Mouse (Mus musculus): ENCODE measurements around the gene Csnk1e.

The Csnk1e gene

DNA sequence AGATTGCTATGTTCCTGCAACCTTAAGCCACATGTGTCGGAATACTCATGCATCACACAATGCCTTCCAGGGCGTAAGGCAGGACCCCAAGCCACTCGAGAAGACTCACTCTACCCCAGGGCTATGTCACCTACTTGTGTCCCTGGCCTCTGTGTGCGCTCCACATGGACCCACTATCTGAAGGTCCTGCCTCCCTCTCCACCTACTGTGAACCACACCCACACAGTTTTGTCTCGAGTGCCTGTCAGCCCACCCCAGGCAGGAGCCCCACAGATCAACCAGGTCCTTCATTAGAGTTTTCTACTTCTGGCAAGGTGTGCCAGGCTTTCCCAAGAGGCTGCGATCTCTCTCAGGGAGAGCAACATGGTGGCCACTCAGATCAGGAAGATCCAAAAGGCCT lies 60.1 kb downstream of the Csnk1e start:
- no peak for DNase-seq (ENCODE audit: low spot score in 2 of 2)

GRCm38 (mm10) chr15:79394842-79395241 lies 60.5 kb downstream of the Csnk1e start:
- DNase-seq (ENCODE audit: low spot score in 2 of 2) = no peak

DNA sequence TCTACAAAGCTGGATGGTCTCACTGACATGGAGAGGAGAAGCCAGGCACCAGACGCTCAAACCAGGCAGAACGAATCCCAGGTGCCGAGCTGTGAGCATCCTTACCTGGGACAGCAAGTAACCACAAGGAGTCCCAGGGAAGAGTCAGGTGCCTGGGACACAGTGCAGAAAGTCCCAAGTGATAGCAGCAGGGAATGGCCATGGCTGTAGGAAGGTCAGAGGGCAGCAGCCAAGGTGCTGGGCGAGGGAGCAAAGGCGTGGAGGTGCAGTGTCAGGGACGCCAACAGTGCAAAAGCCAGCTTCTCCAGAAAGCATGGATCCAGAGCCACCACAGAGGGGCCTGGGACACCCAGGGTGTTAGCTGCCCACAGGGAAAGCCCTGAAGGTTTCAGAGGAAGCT lies 62.3 kb downstream of the Csnk1e start:
- no peak for DNase-seq (ENCODE audit: low spot score in 2 of 2)

DNA sequence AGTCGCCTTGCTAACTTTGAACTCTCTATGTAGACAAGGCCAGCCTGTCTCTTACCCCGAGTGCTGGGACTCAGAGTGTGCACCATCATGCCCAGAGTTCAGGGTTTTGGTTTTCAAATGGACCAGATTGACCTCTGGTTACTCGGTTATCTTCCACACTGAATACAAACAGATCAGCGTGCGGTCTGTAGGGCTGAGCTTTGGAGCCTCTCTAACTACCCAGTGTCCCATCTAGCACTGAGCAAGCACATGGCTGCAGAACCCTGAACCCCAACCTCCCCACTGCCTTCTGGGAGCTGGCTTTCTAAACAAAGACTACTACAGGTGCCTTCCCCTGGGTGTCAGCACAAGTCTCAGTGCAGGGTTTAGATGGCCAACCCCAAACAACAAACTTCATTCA lies 62.8 kb downstream of the Csnk1e start:
- no peak for DNase-seq (ENCODE audit: low spot score in 2 of 2)

DNA sequence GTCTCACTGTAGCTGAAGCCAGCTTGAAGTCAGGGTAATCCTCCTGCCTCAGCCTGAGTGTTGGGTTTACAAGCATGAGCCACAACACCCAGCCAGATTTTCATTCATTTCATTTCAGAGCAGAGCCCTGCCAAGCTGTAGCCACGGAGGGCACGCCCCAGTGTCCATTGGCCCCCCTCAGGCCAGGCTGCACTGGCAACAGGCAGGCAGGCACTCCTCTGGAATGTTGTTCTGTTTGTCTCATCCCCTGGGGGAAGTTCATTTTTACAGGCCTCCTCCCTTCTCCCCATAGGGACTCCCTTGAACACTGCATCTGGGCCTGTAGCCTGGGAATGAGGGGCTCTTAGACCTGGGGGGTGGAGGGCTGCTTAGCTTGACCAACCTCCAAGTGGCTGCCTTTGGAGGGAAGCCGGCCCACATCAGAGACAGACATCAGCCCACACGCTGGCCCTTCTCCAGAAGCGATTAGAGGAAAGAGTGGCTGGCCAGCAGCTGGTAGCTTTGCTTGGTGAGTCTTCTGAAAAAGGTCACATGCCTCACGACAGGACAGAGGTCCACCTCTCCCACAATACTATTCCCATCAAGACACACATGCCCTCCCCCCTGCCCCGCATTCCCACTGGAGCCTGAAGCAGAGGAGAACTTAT lies 63.8 kb downstream of the Csnk1e start:
- peak in 1 of 2 experiments; percentile 31 for DNase-seq (ENCODE audit: low spot score in 2 of 2)

- DNase-seq (ENCODE audit: low spot score in 2 of 2) = no peak
Measured at GRCm38 (mm10) chr15:79390434-79390833, 64.9 kb downstream of the Csnk1e start.

GRCm38 (mm10) chr15:79388171-79388570 lies 67.2 kb downstream of the Csnk1e start:
- no peak for DNase-seq (ENCODE audit: low spot score in 2 of 2)

- no peak for DNase-seq (ENCODE audit: low spot score in 2 of 2)
Measured at GRCm38 (mm10) chr15:79387611-79388010, 67.8 kb downstream of the Csnk1e start.

- DNase-seq (ENCODE audit: low spot score in 2 of 2) = no peak
Measured at GRCm38 (mm10) chr15:79387081-79387480, 68.3 kb downstream of the Csnk1e start.

DNA sequence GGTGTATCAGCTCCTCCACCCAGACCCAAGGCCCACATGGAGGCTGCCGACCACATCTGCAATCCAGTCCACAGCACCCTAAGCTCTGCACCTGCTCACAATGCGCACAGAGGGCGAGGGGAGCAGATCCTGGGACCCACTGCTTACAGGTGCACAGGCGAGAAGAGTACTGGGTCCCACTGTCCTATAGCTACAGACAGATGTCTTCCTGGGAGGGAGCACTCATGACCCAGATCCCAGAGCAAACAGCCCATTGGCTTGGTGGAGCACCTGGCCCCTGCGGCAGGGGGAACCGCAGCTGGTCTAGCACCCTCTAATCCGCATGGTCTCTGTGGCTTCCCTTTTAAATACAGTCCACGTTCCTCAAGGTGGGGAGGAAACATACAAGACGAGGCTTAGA lies 73.7 kb downstream of the Csnk1e start:
- no peak for DNase-seq (ENCODE audit: low spot score in 2 of 2)

DNA sequence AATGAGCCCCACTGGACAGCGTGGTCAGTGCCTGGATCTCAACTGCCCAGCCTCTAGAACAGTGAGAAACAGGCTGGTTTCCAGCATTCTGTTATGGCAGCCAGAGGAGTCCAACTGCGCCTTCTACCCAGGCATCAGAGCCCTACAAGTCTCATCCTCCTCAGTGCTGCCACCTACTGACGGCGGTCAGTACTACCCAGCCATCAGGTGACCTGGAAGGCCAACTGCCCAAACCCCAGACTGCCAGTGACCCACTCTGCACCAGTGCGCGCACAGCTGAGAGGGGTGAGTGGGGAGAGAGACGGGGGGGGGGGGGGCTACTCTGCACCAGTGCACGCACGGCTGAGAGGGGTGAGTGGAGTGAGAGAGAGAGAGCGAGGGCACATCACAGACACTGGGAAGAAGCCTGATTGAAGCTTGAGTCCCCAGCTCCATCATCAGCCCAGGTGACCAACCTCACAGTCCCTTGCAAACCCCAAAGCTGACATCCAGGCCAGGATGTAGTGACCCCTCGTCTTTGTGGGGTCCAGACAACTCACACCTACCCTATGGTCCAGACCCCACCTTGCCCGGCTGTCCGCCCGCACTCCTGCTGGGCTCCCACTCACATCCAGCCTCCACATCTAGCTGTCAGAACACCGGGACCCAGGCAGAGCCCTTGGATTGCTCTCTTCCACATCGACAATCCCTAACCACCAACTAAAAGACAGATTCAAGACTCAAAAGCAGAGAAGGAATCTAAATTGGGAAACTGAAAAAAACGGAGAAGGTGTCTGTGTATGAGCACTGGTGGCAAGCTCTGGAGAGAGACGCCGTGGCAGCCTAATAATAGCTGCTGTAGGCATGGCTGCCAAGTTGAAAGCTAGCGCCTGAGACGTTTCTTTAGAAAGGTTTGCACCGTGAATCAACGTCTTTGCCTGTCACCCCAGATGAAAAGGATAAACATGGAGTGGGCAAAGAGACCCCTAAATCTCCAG lies 74.6 kb downstream of the Csnk1e start:
- peak in 1 of 2 experiments; percentile 72 for DNase-seq (ENCODE audit: low spot score in 2 of 2)

DNA sequence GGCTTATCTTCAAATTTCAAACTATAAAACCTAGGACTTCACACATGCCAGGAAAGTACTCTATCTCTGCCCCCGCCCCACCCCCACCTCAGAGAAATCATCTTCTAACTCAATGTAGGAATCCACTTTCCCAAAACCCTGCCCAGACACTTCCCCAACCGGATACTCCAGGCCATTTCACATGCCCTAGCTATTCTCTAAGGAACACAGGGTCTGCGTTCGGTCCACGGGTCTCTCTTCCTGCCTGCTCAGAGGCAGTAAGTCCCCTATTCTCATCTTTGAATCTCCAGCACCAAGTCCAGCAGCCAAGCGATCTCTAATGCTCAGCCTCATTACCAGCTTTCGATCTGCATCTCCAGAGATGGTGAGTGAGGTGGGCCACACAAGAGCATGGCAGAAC lies 75.7 kb downstream of the Csnk1e start:
- no peak for DNase-seq (ENCODE audit: low spot score in 2 of 2)

DNA sequence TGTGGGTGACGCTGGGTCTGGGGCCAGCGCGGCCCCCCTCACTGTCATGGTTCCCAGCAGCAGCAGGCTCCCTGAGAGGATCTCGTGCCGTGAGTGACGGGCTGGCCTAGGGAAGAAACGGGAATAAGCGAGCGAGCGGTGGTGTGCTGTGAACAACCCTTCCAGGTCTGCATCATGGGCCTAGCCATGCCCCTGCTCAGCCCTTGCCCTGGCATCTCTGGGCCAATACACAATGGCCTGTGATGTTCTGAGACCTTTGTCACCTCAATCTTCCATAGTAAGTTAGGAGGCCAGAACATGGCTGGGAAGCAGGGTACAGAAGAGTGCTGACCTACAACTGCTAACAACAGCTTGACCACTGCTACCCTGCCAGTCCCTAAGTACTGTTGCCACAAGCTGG lies 76.8 kb downstream of the Csnk1e start:
- DNase-seq (ENCODE audit: low spot score in 2 of 2) = no peak

GRCm38 (mm10) chr15:79377681-79378080 lies 77.7 kb downstream of the Csnk1e start:
- no peak for DNase-seq (ENCODE audit: low spot score in 2 of 2)

GRCm38 (mm10) chr15:79374760-79375159 lies 80.6 kb downstream of the Csnk1e start:
- DNase-seq (ENCODE audit: low spot score in 2 of 2) = no peak

- no peak for DNase-seq (ENCODE audit: low spot score in 2 of 2)
Measured at GRCm38 (mm10) chr15:79370281-79370843, 85.0 kb downstream of the Csnk1e start.

GRCm38 (mm10) chr15:79369452-79370280 lies 85.7 kb downstream of the Csnk1e start:
- DNase-seq (ENCODE audit: low spot score in 2 of 2) = no peak

DNA sequence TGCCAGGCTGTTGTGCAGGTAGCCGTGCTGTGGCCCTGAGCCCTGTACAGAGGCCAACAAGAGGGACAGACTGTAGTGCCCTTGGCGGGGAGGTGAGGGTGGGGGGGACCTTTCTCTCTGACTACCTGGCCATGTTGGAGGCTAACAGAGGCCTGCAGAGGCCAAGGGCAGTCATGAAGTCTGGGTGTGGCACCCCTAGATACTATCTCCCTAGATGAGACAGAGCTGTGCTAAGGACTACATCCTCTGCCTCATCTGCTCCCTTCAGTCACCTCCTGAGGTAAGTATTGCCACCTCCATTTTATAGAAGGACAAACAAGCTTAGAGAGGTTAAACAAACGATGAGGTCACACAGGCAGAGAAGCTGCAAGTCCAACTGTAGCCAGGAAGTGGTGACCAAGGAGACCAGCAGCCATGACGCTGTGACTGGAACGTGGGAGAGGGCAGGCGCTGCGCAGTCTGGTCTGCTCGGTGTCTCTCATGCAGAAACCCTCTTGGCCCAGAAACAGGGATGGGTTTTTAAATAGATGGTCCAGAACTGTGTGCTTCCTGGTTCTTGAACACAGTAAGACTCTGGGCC lies 86.4 kb downstream of the Csnk1e start:
- DNase-seq (ENCODE audit: low spot score in 2 of 2) = no peak

DNA sequence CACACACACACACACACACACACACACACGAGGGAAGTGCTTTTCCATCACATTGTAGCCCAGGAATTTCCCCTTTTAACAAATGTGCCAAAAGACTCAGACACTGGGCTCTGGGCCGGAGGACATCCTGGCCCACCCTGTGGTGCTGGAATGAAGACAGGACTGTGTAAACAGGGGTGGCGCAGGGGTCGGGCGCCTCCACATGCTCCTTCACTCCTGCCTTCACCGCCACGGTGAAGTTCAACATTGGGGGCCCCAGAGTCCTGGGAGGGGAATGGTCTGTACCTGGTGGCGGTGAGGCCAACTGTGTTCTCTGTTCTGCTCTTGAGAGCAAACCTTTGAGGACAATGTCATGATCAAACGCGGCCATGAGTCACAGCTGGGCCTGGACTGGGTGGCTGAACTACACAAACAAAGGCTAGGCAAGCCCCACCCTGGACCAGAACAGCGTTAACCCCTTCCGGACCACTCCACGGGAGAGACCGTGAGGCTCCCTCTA lies 87.0 kb downstream of the Csnk1e start:
- DNase-seq (ENCODE audit: low spot score in 2 of 2) = no peak
